21 mouse cellular contexts compared by ENCODE assay signal in genomic region chr1:182667281-182667680, GRCm38 (mm10).
A peak's percentile ranks its signal among the peaks of the same experiment; 100 is the strongest.
DNase-seq lines count a peak whose midpoint lies in the region; ATAC-seq lines count a peak whose summit lies in the region.
"Had no signal": no experiment of that assay in that cellular context is flagged by ENCODE, and none has a peak within 500 bp of the region (broad histone marks: within the 10 kb centered on the region; RNA-seq: fewer than 3 reads in every experiment).

No protein-coding gene starts in this region.

- H3K27me3 ChIP-seq in forebrain, embryonic 16.5 days (replicated peaks; ENCODE audit: control insufficient read depth, insufficient read depth, low read length) = no peaks in the 10 kb centered on the region
- peaks cover 58% of the 10 kb centered on the region for H3K27me3 ChIP-seq in forebrain, embryonic 10.5 days (ENCODE audit: poor library complexity, severe bottlenecking)
- no peaks in the 10 kb centered on the region for H3K27me3 ChIP-seq in midbrain, embryonic 14.5 days (ENCODE audit: control insufficient read depth, insufficient read depth, low read length)
- H3K27me3 ChIP-seq: CH12.LX; embryonic facial prominence, embryonic 15.5 days; intestine, embryonic 15.5 days; Patski had no signal

- WGBS in forebrain, embryonic 16.5 days = 83% methylated on average over 3 of the region's 3 CpGs
- 95% methylated on average over 3 of the region's 3 CpGs for WGBS in forebrain, embryonic 10.5 days
- 82% methylated on average over 3 of the region's 3 CpGs for WGBS in midbrain, embryonic 14.5 days

- no peak overlapping the region for H3K4me2 ChIP-seq in forebrain, embryonic 16.5 days (ENCODE audit: low read length)
- H3K4me2 ChIP-seq in midbrain, embryonic 14.5 days (ENCODE audit: low read length) = no peak overlapping the region
- H3K4me2 ChIP-seq: embryonic facial prominence, embryonic 15.5 days; intestine, embryonic 15.5 days had no signal

- no peaks in the 10 kb centered on the region; the same call in 1 of the 2 replicates for H3K4me1 ChIP-seq in forebrain, embryonic 16.5 days (replicated peaks; ENCODE audit: control insufficient read depth, insufficient read depth, low read length)
- peaks cover 68% of the 10 kb centered on the region for H3K4me1 ChIP-seq in forebrain, embryonic 10.5 days
- H3K4me1 ChIP-seq in midbrain, embryonic 14.5 days (ENCODE audit: control insufficient read depth, insufficient read depth, low read length) = peaks cover 15% of the 10 kb centered on the region

- no peaks in the 10 kb centered on the region for H3K9me3 ChIP-seq in forebrain, embryonic 16.5 days (ENCODE audit: control insufficient read depth, low read length)
- no peaks in the 10 kb centered on the region for H3K9me3 ChIP-seq in forebrain, embryonic 10.5 days
- H3K9me3 ChIP-seq in midbrain, embryonic 14.5 days (ENCODE audit: control insufficient read depth, low read length) = no peaks in the 10 kb centered on the region
- H3K9me3 ChIP-seq: embryonic facial prominence, embryonic 15.5 days; heart, embryonic 10.5 days; intestine, embryonic 15.5 days had no signal

- intact Hi-C loops in left cerebral cortex, postnatal 4 days (cut with DNase I) = no loop called here

- no peak for DNase-seq in forebrain, embryonic 10.5 days (ENCODE audit: extremely low spot score, low spot score)
- DNase-seq in left cerebral cortex, postnatal 4 days = peak; percentile 27
- no peak for DNase-seq in left cerebral cortex, adult 18-20 months (ENCODE audit: low spot score in 2 of 2)
- no peak for DNase-seq in midbrain, embryonic 14.5 days
- DNase-seq in embryo, embryonic 10 days (ENCODE audit: low spot score) = no peak
- DNase-seq: adrenal gland, adult 2 months; adrenal gland, postnatal 25 days; cerebellum, adult 2 months; embryo, embryonic 11 days; gastrocnemius, postnatal 10 days; heart, adult 18-20 months; heart, postnatal 10 days; heart, postnatal 4 days had no signal

- H3K27ac ChIP-seq in forebrain, embryonic 16.5 days (ENCODE audit: low read length) = no peak overlapping the region
- H3K27ac ChIP-seq in forebrain, embryonic 10.5 days = no peak overlapping the region
- 0 out of 2 replicates have a peak overlapping the region, but pooled peaks have one; percentile 9 for H3K27ac ChIP-seq in midbrain, embryonic 14.5 days (replicated peaks; ENCODE audit: low read depth, low read length)
- H3K27ac ChIP-seq: embryonic facial prominence, embryonic 15.5 days; intestine, embryonic 15.5 days had no signal

- H3K36me3 ChIP-seq in forebrain, embryonic 16.5 days (ENCODE audit: control insufficient read depth, insufficient read depth) = no peaks in the 10 kb centered on the region
- H3K36me3 ChIP-seq in forebrain, embryonic 10.5 days (replicated peaks) = no peaks in the 10 kb centered on the region
- H3K36me3 ChIP-seq in midbrain, embryonic 14.5 days (ENCODE audit: control insufficient read depth, insufficient read depth, low read length) = no peaks in the 10 kb centered on the region
- H3K36me3 ChIP-seq: embryonic facial prominence, embryonic 15.5 days; heart, embryonic 10.5 days; intestine, embryonic 15.5 days had no signal

- 0 out of 2 replicates have a peak, but pooled peaks have one; percentile 33 for ATAC-seq in forebrain, embryonic 16.5 days
- no peak for ATAC-seq in midbrain, embryonic 14.5 days (ENCODE audit: low FRiP score, low TSS enrichment)
- ATAC-seq: activated CD4-positive, CD25-positive, alpha-beta regulatory T cell, adult 4 months; intestine, embryonic 15.5 days; Patski had no signal

- no peak overlapping the region for H3K4me3 ChIP-seq in forebrain, embryonic 16.5 days (replicated peaks; ENCODE audit: low read length)
- H3K4me3 ChIP-seq in forebrain, embryonic 10.5 days = no peak overlapping the region
- no peak overlapping the region for H3K4me3 ChIP-seq in midbrain, embryonic 14.5 days (replicated peaks; ENCODE audit: low read depth, low read length)
- H3K4me3 ChIP-seq: embryonic facial prominence, embryonic 15.5 days; erythroblast, embryonic 14.5 days; heart, embryonic 10.5 days; intestine, embryonic 15.5 days had no signal

- H3K9ac ChIP-seq in forebrain, embryonic 16.5 days (replicated peaks; ENCODE audit: low read depth, low read length) = no peak overlapping the region
- H3K9ac ChIP-seq in midbrain, embryonic 14.5 days (replicated peaks; ENCODE audit: low read length) = no peak overlapping the region
- H3K9ac ChIP-seq: embryonic facial prominence, embryonic 15.5 days; intestine, embryonic 15.5 days had no signal
